Mouse (Mus musculus) left cerebral cortex, adult 2 months (tissue): ENCODE measurements around the gene Erbb3. TPM values are rescaled to one million over a fixed set of nuclear protein-coding genes. Genes with fewer than 3 reads are reported as not detected.
A peak's percentile ranks its signal among the peaks of the same experiment; 100 is the strongest.

Source experiments
- DNase-seq, 2 experiments: peaks; one replicate each; pipeline ENCODE4 v3.0.0; 2021 to 2022; ENCODE audit warnings: low spot score in 2 of 2, mixed read lengths in 1 of 2; ENCODE audit errors: extremely low spot score in 1 of 2
- H3K27ac ChIP-seq: fragments of 200-600 bp; 2 replicates; pipeline ENCODE4 v1.8.1; 2022
- H3K4me3 ChIP-seq: fragments of 200-600 bp; 2 replicates; pipeline ENCODE4 v1.8.1; 2022
- CTCF ChIP-seq: fragments of 200-600 bp; IDR thresholded peaks from 2 replicates; pipeline ENCODE4 v1.8.1; 2022; ENCODE audit warnings: antibody characterized with exemption, mild to moderate bottlenecking, moderate library complexity
- intact Hi-C: fragments of 180-260 bp; cut with DNase I; formaldehyde crosslinking; loops from one replicate; pipeline ENCODE4 v1.15.1; 2025
- total RNA-seq, 2 experiments: library from RNA; stranded (reverse); gene quantifications; 2 replicates each; pipeline ENCODE4 v1.2.3; 2021

The Erbb3 gene
- total RNA-seq, 2 experiments from 2014 or later = 5.0 to 5.4 TPM

GRCm38 (mm10) chr10:128536266-128536940 is 53.0 kb downstream of the Erbb3 start:
- DNase-seq = peak; percentile 83 to 85
- intact Hi-C loops = loop anchor here (2.0 kb wide), 2 partner anchors 18 to 78 kb away; partner anchors contain the start of gene Smarcc2
- peak; percentile 95 for TF ChIP-seq CTCF
- Histone ChIP-seq H3K4me3 (peak overlapping the region; percentile 27; the same call in 1 of the 2 replicates), H3K27ac (peak overlapping the region; percentile 21; the same call in 1 of the 2 replicates)

- intact Hi-C loops = loop anchor here (2.0 kb wide), 2 partner anchors 17 to 77 kb away; partner anchors contain the start of gene Smarcc2
- no peak; the same call in 1 of the 2 replicates for TF ChIP-seq CTCF
- peak overlapping the region; percentile 21; the same call in 1 of the 2 replicates for H3K27ac ChIP-seq
Measured at GRCm38 (mm10) chr10:128535624-128536265, 53.7 kb downstream of the Erbb3 start.

GRCm38 (mm10) chr10:128535206-128535605 is 54.2 kb downstream of the Erbb3 start:
- intact Hi-C loops = no loop called here
- TF ChIP-seq CTCF = no peak
- no peak overlapping the region for H3K4me3 ChIP-seq
- no peak overlapping the region for H3K27ac ChIP-seq
- DNase-seq = no peak

More at GRCm38 (mm10) chr10:128535624-128536265, 53.7 kb downstream of the Erbb3 start:
- H3K4me3 ChIP-seq = peak overlapping the region; percentile 27; the same call in 1 of the 2 replicates
- no peak for DNase-seq

GRCm38 (mm10) chr10:128526366-128527356 is 62.8 kb downstream of the Erbb3 start:
- intact Hi-C loops = loop anchor here (1.0 kb wide), 1 partner anchor 66 kb away; no protein-coding TSS in a partner anchor
- TF ChIP-seq CTCF = no peak
- no peak overlapping the region for H3K27ac ChIP-seq
- H3K4me3 ChIP-seq = peak overlapping the region; percentile 89
- DNase-seq = no peak

GRCm38 (mm10) chr10:128525671-128526308 is 63.7 kb downstream of the Erbb3 start, which contains the start of gene Esyt1:
Gene Esyt1, minus strand, starts transcription at chr10:128525871.
- intact Hi-C loops = loop anchor here (1.0 to 2.0 kb wide), 2 partner anchors 23 to 65 kb away; no protein-coding TSS in a partner anchor
- peak within 1 kb of the TSS; percentile 89 for H3K4me3 ChIP-seq
- DNase-seq = peak; percentile 79 to 85
- H3K27ac ChIP-seq = peak within 1 kb of the TSS; percentile 61
- peak; percentile 47 for TF ChIP-seq CTCF

- intact Hi-C loops = loop anchor here (2.0 kb wide), 1 partner anchor 22 kb away; no protein-coding TSS in a partner anchor
- H3K4me3 ChIP-seq = peak overlapping the region; percentile 89
- H3K27ac ChIP-seq = peak overlapping the region; percentile 61
- peak; percentile 39 to 52 for DNase-seq
- no peak for TF ChIP-seq CTCF
Measured at GRCm38 (mm10) chr10:128524732-128525662, 64.5 kb downstream of the Erbb3 start.

- TF ChIP-seq CTCF = no peak
- Histone ChIP-seq H3K27ac (peak overlapping the region; percentile 61; the same call in 1 of the 2 replicates), H3K4me3 (peak overlapping the region; percentile 89)
- intact Hi-C loops = loop anchor here (2.0 kb wide), 1 partner anchor 21 kb away; no protein-coding TSS in a partner anchor
- DNase-seq = no peak
Measured at GRCm38 (mm10) chr10:128524111-128524731, 65.2 kb downstream of the Erbb3 start.

GRCm38 (mm10) chr10:128522351-128522750 is 67.1 kb downstream of the Erbb3 start:
- no peak for TF ChIP-seq CTCF
- intact Hi-C loops = no loop called here
- no peak overlapping the region for H3K4me3 ChIP-seq
- no peak for DNase-seq
- H3K27ac ChIP-seq = no peak overlapping the region

GRCm38 (mm10) chr10:128520591-128520990 is 68.9 kb downstream of the Erbb3 start:
- no peak for TF ChIP-seq CTCF
- DNase-seq = no peak
- intact Hi-C loops = no loop called here
- no peak overlapping the region for H3K4me3 ChIP-seq
- H3K27ac ChIP-seq = no peak overlapping the region
